In the genomic region with DNA sequence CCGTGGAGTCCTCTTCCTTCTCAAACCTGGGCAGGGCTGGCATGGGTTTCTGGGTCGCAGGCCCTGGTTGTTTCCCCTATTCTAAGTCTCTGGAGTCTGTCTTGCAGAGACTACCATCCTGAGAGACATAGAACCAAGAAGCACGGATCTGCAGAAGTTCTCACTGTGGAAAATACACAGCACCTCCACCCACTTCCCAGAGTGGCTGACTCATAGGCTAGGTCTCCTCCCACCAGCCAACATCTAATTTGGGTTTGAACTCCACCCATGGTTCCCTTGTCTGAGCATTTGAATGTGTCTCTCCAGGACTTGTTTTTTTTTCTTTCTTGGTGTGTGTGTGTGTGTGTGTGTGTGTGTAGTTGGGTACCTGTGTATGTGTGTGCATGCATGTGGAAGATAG, we compare ENCODE assay signal across 10 mouse cellular contexts. TPM values are rescaled to one million over a fixed set of nuclear protein-coding genes. Genes with fewer than 3 reads are reported as not detected.
DNase-seq lines count a peak whose midpoint lies in the region; TF ChIP-seq lines count a peak whose summit lies in the region.
"Had no signal": no experiment of that assay in that cellular context is flagged by ENCODE, and none has a peak within 500 bp of the region (broad histone marks: within the 10 kb centered on the region; RNA-seq: fewer than 3 reads in every experiment).

No protein-coding gene starts in this region.

- H3K27me3 ChIP-seq in small intestine, adult 2 months (ENCODE audit: control insufficient read depth, insufficient read depth, low read length) = no peaks in the 10 kb centered on the region
- H3K27me3 ChIP-seq: heart, embryonic 13.5 days had no signal

- H3K36me3 ChIP-seq in small intestine, adult 2 months (ENCODE audit: control insufficient read depth, insufficient read depth, low read length) = no peaks in the 10 kb centered on the region
- H3K36me3 ChIP-seq: G1E; heart, embryonic 13.5 days had no signal

- no peak overlapping the region for H3K4me3 ChIP-seq in small intestine, adult 2 months (ENCODE audit: low read depth, low read length)
- H3K4me3 ChIP-seq: heart, embryonic 13.5 days had no signal

- peak; percentile 56 for DNase-seq in gastrocnemius, adult 18-20 months (ENCODE audit: low spot score)
- no peak for DNase-seq in gastrocnemius, postnatal 10 days
- peak; percentile 52 for DNase-seq in urinary bladder, postnatal 14 days (ENCODE audit: low spot score)
- DNase-seq in urinary bladder, postnatal 25 days (ENCODE audit: low spot score) = no peak
- peak; percentile 8 for DNase-seq in induced T-regulatory cell, adult 2 months (ENCODE audit: low read depth)
- DNase-seq in spleen, postnatal 14 days (ENCODE audit: low spot score in 2 of 2) = no peak
- no peak for DNase-seq in cerebellum, postnatal 4 days (ENCODE audit: low spot score in 2 of 2)

- WGBS in small intestine, adult 2 months = 54% methylated on average over 3 of the region's 3 CpGs

- no peak for TF ChIP-seq CTCF in small intestine, adult 2 months (IDR thresholded peaks at IDR 0.05; ENCODE audit: extremely low read depth, insufficient read length, insufficient replicate concordance, low read depth, low read length)

- H3K27ac ChIP-seq in small intestine, adult 2 months (ENCODE audit: insufficient read depth, low read depth, low read length) = peak overlapping the region; percentile 38
- H3K27ac ChIP-seq: heart, embryonic 13.5 days had no signal

- no peak for TF ChIP-seq POLR2A in small intestine, adult 2 months (IDR thresholded peaks at IDR 0.05; ENCODE audit: low read depth, low read length)

- peaks cover 17% of the 10 kb centered on the region for H3K4me1 ChIP-seq in small intestine, adult 2 months (ENCODE audit: control insufficient read depth, insufficient read depth, insufficient read length, low read length)

RNA-seq across cellular contexts. Expression of gene Apol7a, which starts 34.9 kb away (rescaled TPM):
- total RNA-seq in gastrocnemius, adult 18-20 months (2021) = 1 to 10 TPM in 1 of 2 experiments, under 1 TPM in 1; 0.76 to 1.1 TPM
- under 1 TPM; 0.14 to 0.29 TPM for total RNA-seq in gastrocnemius, postnatal 10 days (2021)
- 31.4 and 88.8 TPM in 2 replicates for polyA plus RNA-seq in small intestine, adult 2 months (2012; rRNA removed)
- polyA plus RNA-seq: G1E had no signal

RNA-seq across cellular contexts. Expression of gene Apol9a, which starts 46.9 kb away (rescaled TPM):
- total RNA-seq in gastrocnemius, adult 18-20 months (2021) = not detected
- total RNA-seq in gastrocnemius, postnatal 10 days (2021) = not detected
- polyA plus RNA-seq in small intestine, adult 2 months (2012; rRNA removed) = 41.6 and 153 TPM in 2 replicates
- polyA plus RNA-seq: G1E had no signal

RNA-seq across cellular contexts. Expression of gene Rbfox2, which starts 57.2 kb away (rescaled TPM):
- total RNA-seq in gastrocnemius, adult 18-20 months (2021) = 10 to 100 TPM; 55.1 to 60.4 TPM
- total RNA-seq in gastrocnemius, postnatal 10 days (2021) = 100 to 1,000 TPM; 219 to 240 TPM
- polyA plus RNA-seq in small intestine, adult 2 months (2012; rRNA removed) = 25.1 and 34.7 TPM in 2 replicates

Comparison
In these comparisons a context has a peak if more than half of its experiments do, and no peak if none do; other contexts are left out.
1. DNase-seq: peak in gastrocnemius, adult 18-20 months (single experiment), urinary bladder, postnatal 14 days (single experiment) and induced T-regulatory cell, adult 2 months (single experiment); none in gastrocnemius, postnatal 10 days (single experiment), urinary bladder, postnatal 25 days (single experiment), spleen, postnatal 14 days (0 of 2) and cerebellum, postnatal 4 days (0 of 2).